Mouse (Mus musculus) E14TG2a.4 (cell line): ENCODE results near the gene Sdhb.

Source experiments
- CTCF ChIP-seq: conservative IDR thresholded peaks from 2 replicates; pipeline ENCODE4 v1.5.1; 2014; ENCODE audit warnings: low read length
- NANOG ChIP-seq: IDR thresholded peaks from 2 replicates; pipeline ENCODE4 v1.6.1; 2014; ENCODE audit warnings: borderline replicate concordance, low read length, mixed read lengths
- POU5F1 ChIP-seq: IDR thresholded peaks from 2 replicates; pipeline ENCODE4 v1.6.1; 2014; ENCODE audit warnings: low read length, borderline replicate concordance

- TF ChIP-seq CTCF (no peak), NANOG (no peak), POU5F1 (no peak)
These were observed 53.1 kb downstream of the Sdhb start for GRCm38 (mm10) chr4:141014114-141014513.
